In genomic region chr6:108204322-108204721, GRCm38 (mm10) we compare ENCODE assay signal across 19 mouse cellular contexts. TPM values are rescaled to one million over a fixed set of nuclear protein-coding genes. Genes with fewer than 3 reads are reported as not detected.
A peak's percentile ranks its signal among the peaks of the same experiment; 100 is the strongest.
DNase-seq lines count a peak whose midpoint lies in the region; ATAC-seq and TF ChIP-seq lines count a peak whose summit lies in the region.
"Had no signal": no experiment of that assay in that cellular context is flagged by ENCODE, and none has a peak within 500 bp of the region (broad histone marks: within the 10 kb centered on the region; RNA-seq: fewer than 3 reads in every experiment).

No protein-coding gene starts in this region.

- no peak overlapping the region for H3K27ac ChIP-seq in intestine, embryonic 16.5 days (ENCODE audit: low read length)
- no peak overlapping the region for H3K27ac ChIP-seq in intestine, embryonic 15.5 days
- no peak overlapping the region for H3K27ac ChIP-seq in intestine, postnatal 0 days (ENCODE audit: low read depth, low read length)

- no peaks in the 10 kb centered on the region for H3K27me3 ChIP-seq in intestine, embryonic 16.5 days (replicated peaks; ENCODE audit: control insufficient read depth, insufficient read depth, low read length)
- no peaks in the 10 kb centered on the region for H3K27me3 ChIP-seq in intestine, embryonic 15.5 days (replicated peaks)
- no peaks in the 10 kb centered on the region for H3K27me3 ChIP-seq in intestine, postnatal 0 days (replicated peaks; ENCODE audit: control insufficient read depth, insufficient read depth, low read length)
- H3K27me3 ChIP-seq: CH12.LX, Patski had no signal

- no peak overlapping the region for H3K9ac ChIP-seq in intestine, embryonic 16.5 days (ENCODE audit: low read depth, low read length)
- H3K9ac ChIP-seq in intestine, embryonic 15.5 days, result no peak overlapping the region
- H3K9ac ChIP-seq in intestine, postnatal 0 days (ENCODE audit: low read depth, low read length), result no peak overlapping the region

- 77% methylated on average over 2 of the region's 2 CpGs for WGBS in intestine, embryonic 16.5 days
- 84% methylated on average over 2 of the region's 2 CpGs for WGBS in intestine, embryonic 15.5 days
- 60% methylated on average over 2 of the region's 2 CpGs for WGBS in intestine, postnatal 0 days

- H3K4me3 ChIP-seq in intestine, embryonic 16.5 days (ENCODE audit: low read length), result no peak overlapping the region
- H3K4me3 ChIP-seq in intestine, embryonic 15.5 days (replicated peaks), result no peak overlapping the region
- H3K4me3 ChIP-seq in intestine, postnatal 0 days (ENCODE audit: low read depth, low read length), result no peak overlapping the region

- DNase-seq in right cerebral cortex, adult 18-20 months, result no peak
- DNase-seq: adrenal gland, adult 2 months; adrenal gland, adult 8-10 months; adrenal gland, postnatal 10 days; adrenal gland, postnatal 14 days; adrenal gland, postnatal 25 days; adrenal gland, postnatal 36 days; B cell, adult 2 months; cerebellum, adult 11 months; cerebellum, adult 11-12 months; cerebellum, adult 18-20 months had no signal

- peak; percentile 62 for ATAC-seq in intestine, embryonic 16.5 days
- no peak for ATAC-seq in intestine, embryonic 15.5 days
- peak; percentile 89 for ATAC-seq in intestine, postnatal 0 days
- ATAC-seq: activated CD4-positive, CD25-positive, alpha-beta regulatory T cell, adult 4 months; CD4-positive, CD25-positive, alpha-beta regulatory T cell, adult 4 months; Patski had no signal

- no peak overlapping the region for H3K4me2 ChIP-seq in intestine, embryonic 16.5 days (ENCODE audit: low read depth, low read length)
- H3K4me2 ChIP-seq in intestine, embryonic 15.5 days (replicated peaks), result no peak overlapping the region
- no peak overlapping the region for H3K4me2 ChIP-seq in intestine, postnatal 0 days (replicated peaks; ENCODE audit: low read depth)

- H3K36me3 ChIP-seq in intestine, embryonic 16.5 days (ENCODE audit: control insufficient read depth, insufficient read depth, low read length), result no peaks in the 10 kb centered on the region
- H3K36me3 ChIP-seq in intestine, embryonic 15.5 days, result no peaks in the 10 kb centered on the region
- no peaks in the 10 kb centered on the region for H3K36me3 ChIP-seq in intestine, postnatal 0 days (ENCODE audit: control insufficient read depth, insufficient read depth)
- H3K36me3 ChIP-seq: G1E had no signal

- no peak for TF ChIP-seq CTCF in intestine, postnatal 0 days (IDR thresholded peaks at IDR 0.05; ENCODE audit: low read depth)

- H3K4me1 ChIP-seq in intestine, embryonic 16.5 days (ENCODE audit: control insufficient read depth, insufficient read depth, low read length), result no peaks in the 10 kb centered on the region
- H3K4me1 ChIP-seq in intestine, embryonic 15.5 days (replicated peaks), result no peaks in the 10 kb centered on the region
- no peaks in the 10 kb centered on the region for H3K4me1 ChIP-seq in intestine, postnatal 0 days (replicated peaks; ENCODE audit: control insufficient read depth, insufficient read depth, low read length)

- H3K9me3 ChIP-seq in intestine, embryonic 16.5 days (ENCODE audit: control insufficient read depth, low read length), result no peaks in the 10 kb centered on the region
- no peaks in the 10 kb centered on the region for H3K9me3 ChIP-seq in intestine, embryonic 15.5 days
- no peaks in the 10 kb centered on the region for H3K9me3 ChIP-seq in intestine, postnatal 0 days (ENCODE audit: control insufficient read depth)
- H3K9me3 ChIP-seq: G1E had no signal

RNA-seq across cellular contexts. Expression of gene Itpr1, which starts 8.6 kb away (rescaled TPM):
- polyA plus RNA-seq in intestine, embryonic 16.5 days (2015; fragmentation: Nextera tagmentation; extraction: Ambion mirVana), result 5.9 and 6.2 TPM in 2 replicates
- polyA plus RNA-seq in intestine, embryonic 15.5 days (2015; fragmentation: Nextera tagmentation; extraction: Ambion mirVana), result 8.4 and 9.0 TPM in 2 replicates
- polyA plus RNA-seq in intestine, postnatal 0 days (2015; fragmentation: Nextera tagmentation; extraction: Ambion mirVana), result 6.4 and 6.9 TPM in 2 replicates

RNA-seq across cellular contexts. Expression of gene Sumf1, which starts 18.9 kb away (rescaled TPM):
- polyA plus RNA-seq in intestine, embryonic 16.5 days (2015; fragmentation: Nextera tagmentation; extraction: Ambion mirVana), result 21.3 and 22.1 TPM in 2 replicates
- 22.0 and 22.3 TPM in 2 replicates for polyA plus RNA-seq in intestine, embryonic 15.5 days (2015; fragmentation: Nextera tagmentation; extraction: Ambion mirVana)
- polyA plus RNA-seq in intestine, postnatal 0 days (2015; fragmentation: Nextera tagmentation; extraction: Ambion mirVana), result 30.1 and 30.2 TPM in 2 replicates
